Mouse (Mus musculus): ENCODE measurements around the gene 1700025G04Rik.

DNA sequence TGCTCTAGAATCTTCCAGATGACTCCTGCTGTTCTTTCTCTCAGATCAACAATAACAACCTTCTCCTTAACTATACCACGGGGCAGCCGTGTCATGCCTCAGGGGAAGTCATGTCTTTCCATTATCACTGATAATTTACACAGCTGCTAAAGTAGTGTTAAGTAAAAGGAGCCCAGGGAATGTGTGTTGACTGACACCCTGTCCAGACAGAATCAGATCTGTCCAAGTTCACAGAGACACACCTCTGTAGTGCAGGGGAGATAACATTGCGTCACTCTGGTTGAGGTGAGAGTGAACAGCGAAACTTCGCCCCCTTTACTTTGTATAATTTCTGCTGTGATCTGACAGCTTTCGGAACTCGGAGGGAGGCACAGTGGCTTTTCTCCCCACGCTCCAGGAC is 149.9 kb downstream of the 1700025G04Rik start:
- TF ChIP-seq CTCF (IDR thresholded peaks at IDR 0.05; ENCODE audit: extremely low read depth, insufficient read depth, low read length) (no peak), POLR2A (IDR thresholded peaks at IDR 0.05; ENCODE audit: extremely low read depth, insufficient read depth, low read length) (no peak)

Data from cortical plate, adult 2 months (tissue).